Mouse (Mus musculus): ENCODE results near the gene Scrn2.

GRCm38 (mm10) chr11:97025721-97026344 lies 3.9 kb upstream of the Scrn2 start:
- TF ChIP-seq POLR2A (IDR thresholded peaks at IDR 0.05; ENCODE audit: low read depth, low read length): no peak
- peak; percentile 94 for TF ChIP-seq CTCF (IDR thresholded peaks at IDR 0.05; ENCODE audit: extremely low read depth, insufficient read length, insufficient replicate concordance, low read depth, low read length)

All from small intestine, adult 2 months (tissue).